Mouse (Mus musculus) liver (tissue): Measurements from ENCODE around the gene Kcnd3.
A peak's percentile ranks its signal among the peaks of the same experiment; 100 is the strongest.

Experiments
- DNase-seq: peaks from one replicate; pipeline ENCODE4 v3.0.0-alpha.2; 2020; ENCODE audit warnings: mixed read lengths

The Kcnd3 gene

DNA sequence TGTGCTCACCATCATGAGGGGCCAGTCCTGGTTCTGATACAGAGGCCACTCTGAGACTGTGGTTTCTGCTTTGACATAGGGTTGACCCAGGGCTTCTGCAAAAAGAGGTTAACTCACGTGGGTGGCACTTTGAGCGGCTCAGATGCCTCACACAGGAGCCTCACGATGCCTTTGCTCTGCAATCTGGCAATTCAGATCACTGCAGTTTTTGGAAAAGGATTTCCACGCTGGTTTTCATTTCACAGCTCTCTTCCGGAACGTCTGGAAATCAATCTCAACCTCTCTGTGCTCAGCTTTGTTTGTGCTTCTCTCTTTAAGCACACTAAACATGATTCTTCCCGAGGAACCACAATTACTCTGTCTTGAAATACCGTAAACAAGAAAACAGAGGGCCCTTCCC is 14.4 kb downstream of the Kcnd3 start:
- DNase-seq: no peak

- no peak for DNase-seq
These were observed 20.4 kb downstream of the Kcnd3 start for GRCm38 (mm10) chr3:105472564-105472963.

DNA sequence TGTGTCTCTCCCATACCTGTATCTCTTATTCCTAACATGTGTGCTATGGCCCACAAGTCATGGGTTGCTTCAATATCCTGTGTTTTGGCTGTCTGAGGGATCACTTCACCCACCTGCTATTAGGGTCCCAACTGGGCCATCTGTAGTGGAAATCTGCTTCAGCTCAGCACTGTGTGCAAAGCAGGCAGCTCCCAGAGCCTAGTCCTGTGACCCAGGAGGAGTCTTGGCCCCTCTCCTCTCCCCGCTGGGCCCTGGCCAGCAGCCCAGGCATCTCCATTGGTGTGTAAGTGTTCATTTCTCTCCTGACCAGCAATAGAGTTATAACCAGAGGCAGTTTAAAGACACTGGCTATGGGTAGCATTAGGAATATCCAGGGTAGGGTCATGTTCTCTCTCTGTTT is 24.3 kb downstream of the Kcnd3 start:
- DNase-seq: no peak

DNA sequence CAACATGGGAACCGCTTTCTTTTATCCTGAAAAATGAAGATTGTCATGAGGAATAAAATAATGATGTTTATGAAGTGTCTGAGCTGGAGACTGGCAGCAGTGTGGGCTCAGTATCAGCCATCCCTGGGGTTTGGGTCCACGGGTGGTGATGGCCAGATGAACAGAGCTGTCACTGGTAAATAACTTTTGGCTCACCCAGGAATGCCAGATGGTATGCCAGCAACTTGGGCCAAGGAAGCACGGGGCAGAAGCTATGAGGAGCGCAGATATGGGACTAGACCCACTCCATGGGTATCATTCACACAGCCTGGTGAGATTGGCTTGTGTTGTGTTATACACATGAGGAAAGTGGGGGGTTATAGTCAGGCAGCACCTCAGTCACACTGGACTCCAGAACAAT is 26.7 kb downstream of the Kcnd3 start:
- no peak for DNase-seq

DNA sequence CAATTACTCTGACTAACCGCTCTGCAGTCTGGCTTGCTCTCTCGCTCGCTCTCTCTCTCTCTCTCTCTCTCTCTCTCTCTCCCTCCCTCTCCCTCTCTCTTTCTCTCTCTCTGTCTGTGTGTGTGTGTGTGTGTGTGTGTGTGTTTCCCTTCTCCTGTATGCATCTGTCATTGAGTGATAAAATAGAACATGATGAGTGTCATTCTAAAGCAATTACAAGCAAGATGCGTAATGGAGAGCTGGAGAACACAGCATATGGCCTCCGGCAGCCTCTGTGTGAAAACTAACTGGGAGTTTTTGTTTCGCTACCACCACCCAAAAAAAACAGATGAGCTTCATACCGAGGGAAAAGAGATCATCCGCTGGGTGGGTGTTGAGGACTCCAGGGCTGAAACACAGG is 29.3 kb downstream of the Kcnd3 start:
- DNase-seq: no peak

DNA sequence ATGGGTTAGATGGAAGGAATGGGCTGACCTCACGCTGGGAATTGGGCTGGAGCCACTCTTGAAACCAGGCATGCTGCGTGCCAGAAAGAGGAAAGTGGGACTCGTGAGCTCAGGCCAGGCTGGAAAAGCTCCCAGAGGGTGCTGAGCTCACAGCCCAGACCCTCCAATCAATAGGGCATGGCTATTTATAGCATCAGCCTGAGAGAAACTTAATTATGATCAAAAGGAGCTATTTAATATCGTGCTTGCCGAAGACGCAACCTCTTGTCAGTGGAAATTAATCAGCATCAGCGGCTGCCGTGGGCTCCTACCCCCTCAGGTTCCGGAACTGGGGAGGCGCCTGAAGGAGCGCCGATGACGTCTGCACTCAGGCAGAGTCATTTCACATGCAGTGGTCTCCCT is 31.5 kb downstream of the Kcnd3 start:
- DNase-seq: no peak

DNA sequence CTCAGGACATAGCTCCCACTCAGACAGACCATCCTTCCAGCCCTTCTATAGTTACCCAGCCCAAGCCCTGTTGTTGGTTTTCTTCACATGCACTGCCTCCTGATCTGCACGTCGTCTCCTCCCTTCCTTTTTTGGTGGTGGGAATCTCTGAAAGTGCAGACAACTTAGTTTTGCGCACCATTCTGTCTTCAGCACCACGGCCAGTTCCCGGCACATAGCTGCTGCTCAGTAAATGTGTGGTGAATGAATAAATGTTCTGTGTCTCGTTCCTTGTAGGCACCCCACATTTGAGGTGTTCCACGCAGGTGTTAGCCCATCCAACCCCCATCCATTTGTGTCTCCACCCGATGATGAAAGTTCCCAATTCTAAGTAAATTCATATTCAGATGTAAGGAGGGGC is 35.0 kb downstream of the Kcnd3 start:
- DNase-seq: peak; percentile 27

GRCm38 (mm10) chr3:105489607-105490006 is 37.5 kb downstream of the Kcnd3 start:
- DNase-seq: no peak

DNA sequence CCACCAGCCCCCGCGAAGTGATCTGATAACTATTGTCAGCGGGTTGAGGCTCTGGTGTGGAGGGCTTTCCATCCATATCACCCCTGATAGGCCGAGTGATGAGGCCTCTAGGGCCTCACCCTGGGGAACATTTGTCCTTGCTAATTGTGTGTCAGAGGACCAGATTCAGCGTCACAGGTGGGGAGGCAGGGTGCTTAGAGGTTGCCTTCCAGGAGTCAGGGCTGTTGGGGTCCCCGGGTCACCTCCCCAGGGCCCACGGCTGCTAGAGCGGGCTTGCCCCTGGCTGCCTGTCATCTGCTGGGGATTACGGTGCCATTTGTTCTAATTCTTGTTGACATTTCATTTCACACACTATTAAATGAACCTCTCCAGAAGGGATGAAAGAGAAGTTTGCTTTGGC is 42.8 kb downstream of the Kcnd3 start:
- no peak for DNase-seq

DNA sequence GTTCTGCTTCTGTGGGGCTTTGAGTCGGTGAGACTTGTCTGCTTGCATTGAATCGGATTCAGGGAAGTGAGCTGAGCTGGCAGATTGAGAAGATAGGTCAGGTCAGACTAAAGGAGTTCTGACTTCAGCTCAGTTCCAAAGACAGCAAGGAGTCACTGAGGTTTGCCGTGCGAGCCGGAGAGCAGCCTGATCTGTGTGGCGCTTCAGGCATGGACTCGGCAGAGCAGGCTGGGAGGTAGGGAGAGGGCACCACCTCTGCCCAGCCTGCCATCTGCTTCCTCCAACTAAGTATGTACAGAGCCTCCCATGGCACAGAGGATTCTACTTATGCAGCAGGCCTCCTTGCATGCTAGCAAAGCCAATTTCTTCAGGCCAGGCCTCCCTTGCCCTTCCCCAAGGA is 44.1 kb downstream of the Kcnd3 start:
- DNase-seq: no peak

DNA sequence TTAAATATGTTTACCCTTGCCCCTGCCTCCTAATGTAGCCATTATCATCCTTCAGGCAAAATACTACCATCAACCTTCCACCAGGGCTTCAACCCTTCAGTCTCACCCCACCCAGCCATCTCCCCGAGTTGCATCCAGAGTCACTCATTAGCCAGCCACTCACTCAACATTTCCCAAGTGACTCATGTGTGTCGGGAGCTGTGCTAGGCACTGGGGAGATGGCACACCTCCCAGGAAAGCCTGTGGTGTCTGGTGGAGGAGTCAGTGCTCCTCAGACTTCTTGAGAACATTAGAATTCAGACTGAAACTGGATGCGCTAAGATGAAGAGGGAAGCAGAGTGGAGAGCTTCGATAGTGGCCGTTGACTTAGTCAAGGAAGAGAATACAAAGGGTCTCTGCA is 44.8 kb downstream of the Kcnd3 start:
- DNase-seq: no peak

DNA sequence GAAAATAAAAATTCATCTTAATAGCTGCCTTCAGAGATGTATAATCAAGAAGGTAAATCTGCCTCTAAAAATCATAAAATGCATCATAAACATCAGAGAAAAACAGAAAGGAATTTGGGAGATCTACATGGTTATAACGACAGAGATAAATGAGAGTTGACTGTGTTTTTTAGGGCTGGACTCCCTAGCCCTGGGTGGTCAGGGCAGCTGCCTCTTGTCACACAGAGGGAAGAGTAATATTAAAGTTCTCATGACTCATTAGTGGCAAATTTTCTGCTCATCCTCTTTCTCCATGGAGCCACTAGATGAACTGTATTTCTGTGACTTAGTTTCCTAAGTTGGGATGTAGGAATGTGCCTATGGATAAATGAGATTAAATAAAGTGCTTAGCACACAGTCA is 48.9 kb downstream of the Kcnd3 start:
- no peak for DNase-seq

DNA sequence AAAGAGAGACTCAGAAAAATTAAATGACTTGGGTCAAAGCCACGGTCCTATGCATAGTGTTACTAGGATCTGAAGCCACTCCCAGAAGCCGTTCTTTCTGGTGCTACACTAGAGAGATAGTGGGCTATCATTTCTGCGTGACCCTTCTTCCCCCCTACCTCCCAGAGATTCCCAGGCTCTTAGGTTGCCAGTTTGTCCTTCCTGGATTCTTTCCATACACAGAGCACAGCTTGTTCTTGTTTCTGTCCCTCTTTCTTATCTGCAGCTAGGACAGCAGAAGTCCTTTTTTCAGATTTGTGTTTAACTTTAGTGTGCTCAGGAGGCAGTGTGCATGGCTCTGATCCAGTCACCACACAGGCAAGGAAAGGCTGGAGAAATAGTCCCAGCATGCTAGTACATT is 52.1 kb downstream of the Kcnd3 start:
- no peak for DNase-seq

GRCm38 (mm10) chr3:105505161-105505872 is 53.2 kb downstream of the Kcnd3 start:
- no peak for DNase-seq

- no peak for DNase-seq
These were observed 53.7 kb downstream of the Kcnd3 start for GRCm38 (mm10) chr3:105505873-105506170.

DNA sequence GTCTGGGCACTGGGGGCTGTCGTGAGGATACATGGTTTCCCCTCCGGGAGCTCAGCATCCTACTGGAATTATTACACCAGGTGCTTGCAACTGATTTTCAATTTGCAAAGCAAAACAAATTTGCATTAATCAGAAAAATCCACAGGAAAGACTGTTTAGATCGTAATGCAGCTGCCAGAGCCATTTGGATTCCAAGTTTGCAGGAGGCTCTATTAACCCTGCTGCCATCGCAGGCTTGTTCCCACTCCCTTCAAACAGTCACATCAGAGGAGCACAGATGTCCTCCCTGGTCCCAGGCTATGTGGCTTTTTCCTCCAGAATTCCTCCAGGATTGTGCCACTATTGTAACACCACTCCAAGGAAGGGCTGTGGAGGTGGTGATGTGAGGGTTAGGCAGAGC is 54.5 kb downstream of the Kcnd3 start:
- no peak for DNase-seq

- no peak for DNase-seq
These were observed 57.2 kb downstream of the Kcnd3 start for GRCm38 (mm10) chr3:105509321-105509720.

GRCm38 (mm10) chr3:105511836-105512235 is 59.7 kb downstream of the Kcnd3 start:
- DNase-seq: no peak

DNA sequence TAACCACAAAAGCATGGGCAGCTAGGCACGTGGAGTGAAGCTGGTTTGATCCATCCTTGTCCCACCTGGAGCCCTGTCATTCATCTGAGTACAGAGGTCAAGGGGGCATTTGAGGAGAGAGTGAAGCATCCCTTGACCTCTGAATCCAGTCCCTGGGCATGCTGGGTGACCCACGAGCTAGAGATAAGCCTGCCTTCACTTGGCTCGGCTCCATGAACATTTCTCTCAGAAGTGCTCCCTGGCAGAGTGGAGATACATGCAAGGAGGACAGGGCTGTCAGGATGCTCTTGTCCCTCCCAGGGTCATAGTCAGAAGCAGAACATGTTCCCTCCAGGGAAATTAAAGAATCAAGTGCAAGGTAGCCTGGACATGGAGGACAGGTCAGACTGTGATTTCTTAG is 62.1 kb downstream of the Kcnd3 start:
- DNase-seq: no peak

- DNase-seq: no peak
These were observed 62.9 kb downstream of the Kcnd3 start for GRCm38 (mm10) chr3:105515035-105515434.

DNA sequence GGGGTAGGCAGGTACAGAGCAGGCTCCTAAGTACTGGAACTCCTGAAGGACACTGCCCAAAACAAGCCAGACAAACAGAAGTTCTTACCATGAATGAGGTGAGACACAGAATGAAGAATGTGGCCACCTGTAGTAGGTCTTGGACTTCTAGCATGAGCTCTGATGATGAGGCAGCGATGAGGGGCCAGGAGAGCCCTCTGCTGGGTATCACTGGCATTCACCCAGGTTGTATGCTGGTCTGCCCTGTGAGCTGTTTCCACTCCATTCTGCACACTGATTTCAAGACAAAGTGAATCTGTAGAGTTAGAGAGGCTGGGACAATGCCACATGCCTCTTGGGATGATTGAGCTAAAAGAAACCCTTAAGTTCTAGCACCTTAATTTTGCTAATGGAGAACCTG is 63.5 kb downstream of the Kcnd3 start:
- DNase-seq: no peak

GRCm38 (mm10) chr3:105520446-105520845 is 68.3 kb downstream of the Kcnd3 start:
- no peak for DNase-seq

GRCm38 (mm10) chr3:105521178-105521631 is 69.1 kb downstream of the Kcnd3 start:
- DNase-seq: no peak

- no peak for DNase-seq
These were observed 69.5 kb downstream of the Kcnd3 start for GRCm38 (mm10) chr3:105521639-105522038.

GRCm38 (mm10) chr3:105528860-105529259 is 76.7 kb downstream of the Kcnd3 start:
- no peak for DNase-seq

DNA sequence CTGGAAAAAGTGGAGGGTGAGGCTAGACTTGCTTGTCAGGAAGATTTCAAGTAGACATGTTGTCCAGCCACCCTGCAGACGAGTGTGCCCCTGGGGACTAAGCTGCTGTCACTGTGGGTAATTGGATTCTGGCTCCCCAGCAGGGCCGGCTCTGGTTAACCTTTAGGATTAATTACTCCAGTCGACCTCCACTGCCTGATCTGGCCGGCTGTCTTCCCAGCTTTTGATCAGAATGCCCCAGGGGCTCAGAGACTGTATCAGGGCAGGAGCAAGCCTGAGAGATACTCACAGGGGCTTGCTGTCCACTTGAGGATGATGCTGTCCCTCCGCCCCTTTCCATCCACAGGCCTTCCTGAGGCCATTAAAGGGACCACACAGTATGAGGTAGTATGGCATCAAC is 77.6 kb downstream of the Kcnd3 start:
- no peak for DNase-seq
